Mouse (Mus musculus) thymus, adult 2 months (tissue): ENCODE data around the gene Tert.

Experiments used
- CTCF ChIP-seq: fragments of 200-500 bp; IDR thresholded peaks from 2 replicates; pipeline ENCODE4 v1.5.1; 2012; ENCODE audit warnings: mild to moderate bottlenecking, control low read depth, low read length, moderate library complexity, borderline replicate concordance; ENCODE audit not compliant: control insufficient read depth, poor library complexity, insufficient read depth; ENCODE audit errors: extremely low read depth
- POLR2A ChIP-seq: fragments of 200-500 bp; IDR thresholded peaks from 2 replicates; pipeline ENCODE4 v1.6.1; 2012; ENCODE audit warnings: mild to moderate bottlenecking, low read length, control low read depth, moderate library complexity; ENCODE audit not compliant: control insufficient read depth, poor library complexity, insufficient read depth; ENCODE audit errors: extremely low read depth

GRCm38 (mm10) chr13:73626410-73626744, 334 bp upstream of the Tert start:
- TF ChIP-seq POLR2A (no peak), CTCF (no peak)
